Mouse (Mus musculus) liver, embryonic 14.5 days (tissue): ENCODE data around the gene Kbtbd13. TPM values are rescaled to one million over a fixed set of nuclear protein-coding genes. Genes with fewer than 3 reads are reported as not detected.
"Not testable (repeated sequence)": the region's sequence is repeated elsewhere in the genome, so short reads cannot be mapped to it uniquely, and the experiment has no call there.

Experiments
- ATAC-seq: fragments of 200-750 bp; cut with Nextera tagmentation; 2 replicates; pipeline ENCODE4 v1.8.0; 2017; ENCODE audit warnings: moderate number of reproducible peaks, mild to moderate bottlenecking, moderate library complexity; ENCODE audit not compliant: insufficient read depth
- DNase-seq, 3 experiments: peaks; one replicate each; pipeline ENCODE4 v3.0.0-alpha.2; 2012 to 2013; ENCODE audit warnings: low read depth in 3 of 3, low spot score in 3 of 3
- H3K27ac ChIP-seq: fragments of 300-500 bp; sonication (generic); 2 replicates; pipeline ENCODE4 v1.5.1; 2014; ENCODE audit warnings: moderate library complexity, mild to moderate bottlenecking, control low read depth, inconsistent platforms
- H3K27me3 ChIP-seq: fragments of 300-500 bp; sonication (generic); 2 replicates; pipeline ENCODE4 v1.6.1; 2014; ENCODE audit warnings: mild to moderate bottlenecking, low read length, moderate library complexity; ENCODE audit not compliant: control insufficient read depth, insufficient read depth
- H3K36me3 ChIP-seq: fragments of 300-500 bp; sonication (generic); replicated peaks from 2 replicates; pipeline ENCODE4 v1.6.1; 2014; ENCODE audit warnings: low read depth; ENCODE audit not compliant: control insufficient read depth, insufficient read depth
- H3K4me1 ChIP-seq, 2 experiments: fragments of 200-500 bp in 1 of 2; fragments of 300-500 bp in 1 of 2; sonication (generic) in 1 of 2; replicated peaks; 2 replicates each; pipeline ENCODE4 v1.6.1; 2012 to 2014; ENCODE audit warnings: antibody characterized with exemption in 1 of 2, inconsistent platforms in 1 of 2, low read length in 1 of 2; ENCODE audit not compliant: control insufficient read depth in 2 of 2, insufficient read depth in 2 of 2
- H3K4me2 ChIP-seq: fragments of 300-500 bp; sonication (generic); 2 replicates; pipeline ENCODE4 v1.6.1; 2014; ENCODE audit warnings: low read depth, mild to moderate bottlenecking, control low read depth, moderate library complexity
- H3K4me3 ChIP-seq, 2 experiments: fragments of 200-500 bp in 1 of 2; fragments of 300-500 bp in 1 of 2; sonication (generic) in 1 of 2; 2 replicates each; pipeline ENCODE4 v1.5.1; 2012 to 2014; ENCODE audit warnings: low read depth in 2 of 2, low read length in 2 of 2, mild to moderate bottlenecking in 2 of 2, control low read depth in 1 of 2, inconsistent platforms in 1 of 2, moderate library complexity in 1 of 2; ENCODE audit not compliant: insufficient read depth in 1 of 2
- H3K9ac ChIP-seq: fragments of 300-500 bp; sonication (generic); replicated peaks from 2 replicates; pipeline ENCODE4 v1.6.1; 2014; ENCODE audit warnings: mild to moderate bottlenecking, control low read depth, moderate library complexity
- H3K9me3 ChIP-seq: fragments of 300-500 bp; sonication (generic); 2 replicates; pipeline ENCODE4 v1.6.1; 2016; ENCODE audit warnings: low read length, mixed read lengths; ENCODE audit not compliant: control insufficient read depth
- CTCF ChIP-seq: IDR thresholded peaks from 2 replicates; pipeline ENCODE4 v1.5.1; 2016; ENCODE audit warnings: antibody characterized with exemption, low read depth, control low read depth
- EP300 ChIP-seq: IDR thresholded peaks from 2 replicates; pipeline ENCODE4 v1.6.1; 2016; ENCODE audit warnings: antibody characterized with exemption, low read depth
- WGBS: fragments of 180-500 bp; shearing (Covaris S2); extraction: QIAGEN DNeasy Blood & Tissue Kit; methylation state at CpG from one replicate; pipeline ENCODE4 v1.1.7; 2014; ENCODE audit not compliant: insufficient replicate concordance; 5-methylcytosine and 5-hydroxymethylcytosine counted together
- polyA plus RNA-seq, 2 experiments: library from polyadenylated mRNA; depleted of rRNA in 1 of 2; stranded (reverse) in 1 of 2; unstranded in 1 of 2; fragments of >200 nt; fragmentation: Nextera tagmentation in 1 of 2; extraction: Ambion mirVana in 1 of 2; gene quantifications; 2 replicates each; pipeline versions ENCODE4 v1.2.1 to v1.2.3; 2012 to 2014

Kbtbd13 gene
- polyA plus RNA-seq, 2 experiments: 0.04 to 0.08 TPM

DNA sequence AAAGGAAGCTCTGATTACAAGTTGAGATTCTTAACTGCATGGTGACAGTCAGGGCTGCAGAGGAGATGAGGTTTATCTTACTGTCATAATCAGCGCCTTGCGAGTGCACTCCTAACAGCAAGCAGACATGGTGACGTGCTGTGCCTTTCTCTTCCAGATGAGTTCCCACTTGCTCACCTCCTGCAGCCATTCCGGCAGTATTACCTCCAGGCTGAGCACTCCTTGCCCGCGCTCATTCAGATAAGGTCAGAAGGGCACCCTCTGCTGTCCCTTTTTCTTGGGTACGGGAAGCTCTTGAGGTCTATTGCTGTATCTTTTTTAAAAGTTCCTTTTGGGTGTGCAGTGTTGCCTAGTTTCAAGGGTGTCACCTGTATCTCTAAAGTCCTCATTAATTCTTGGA lies 34.9 kb downstream of the Kbtbd13 start:
- DNase-seq (no peak), ATAC-seq (no peak)
- no peak overlapping the region for H3K27ac ChIP-seq
- H3K9ac ChIP-seq: no peak overlapping the region
- no peak overlapping the region for H3K4me3 ChIP-seq
- H3K36me3 ChIP-seq: peaks cover 41% of the 10 kb centered on the region
- H3K4me1 ChIP-seq: peaks cover 4 to 10% of the 10 kb centered on the region in 2 experiments; a peak in 3 of 4 replicates
- no peaks in the 10 kb centered on the region for H3K27me3 ChIP-seq
- H3K4me2 ChIP-seq: no peak overlapping the region
- TF ChIP-seq CTCF: no peak
- no peak for TF ChIP-seq EP300
- WGBS: 80% methylated on average over 7 of the region's 7 CpGs
- H3K9me3 ChIP-seq: no peaks in the 10 kb centered on the region

GRCm38 (mm10) chr9:65353251-65353650 lies 38.2 kb downstream of the Kbtbd13 start:
- Histone ChIP-seq H3K9ac (no peak overlapping the region), H3K4me2 (no peak overlapping the region), H3K27me3 (no peaks in the 10 kb centered on the region), H3K4me1 (peaks cover 2 to 6% of the 10 kb centered on the region in 2 experiments; a peak in 2 of 4 replicates), H3K27ac (no peak overlapping the region), H3K36me3 (peaks cover 17% of the 10 kb centered on the region; the same call in 1 of the 2 replicates), H3K4me3 (no peak overlapping the region), H3K9me3 (no peaks in the 10 kb centered on the region)
- 83% methylated on average over 5 of the region's 5 CpGs for WGBS
- no peak for DNase-seq
- no peak for TF ChIP-seq EP300
- no peak for TF ChIP-seq CTCF
- no peak for ATAC-seq

GRCm38 (mm10) chr9:65347112-65347850 lies 44.2 kb downstream of the Kbtbd13 start:
- H3K4me1 ChIP-seq: peaks cover 9 to 10% of the 10 kb centered on the region in 2 experiments
- TF ChIP-seq EP300 (no peak), CTCF (no peak)
- no peaks in the 10 kb centered on the region for H3K9me3 ChIP-seq
- H3K27me3 ChIP-seq: no peaks in the 10 kb centered on the region
- peak overlapping the region; percentile 84 for H3K9ac ChIP-seq
- H3K4me2 ChIP-seq: peak overlapping the region; percentile 96
- DNase-seq: peak in 1 of 3 experiments; percentile 14
- 18% methylated on average over 8 of the region's 8 CpGs for WGBS
- no peak for ATAC-seq
- peak overlapping the region; percentile 83 for H3K27ac ChIP-seq
- no peaks in the 10 kb centered on the region for H3K36me3 ChIP-seq
- H3K4me3 ChIP-seq: peak overlapping the region; percentile 77 to 81

GRCm38 (mm10) chr9:65346476-65347111 lies 44.9 kb downstream of the Kbtbd13 start:
- peak overlapping the region; percentile 84 for H3K9ac ChIP-seq
- H3K9me3 ChIP-seq: no peaks in the 10 kb centered on the region
- WGBS: under 1% methylated on average over 77 of the region's 77 CpGs

DNA sequence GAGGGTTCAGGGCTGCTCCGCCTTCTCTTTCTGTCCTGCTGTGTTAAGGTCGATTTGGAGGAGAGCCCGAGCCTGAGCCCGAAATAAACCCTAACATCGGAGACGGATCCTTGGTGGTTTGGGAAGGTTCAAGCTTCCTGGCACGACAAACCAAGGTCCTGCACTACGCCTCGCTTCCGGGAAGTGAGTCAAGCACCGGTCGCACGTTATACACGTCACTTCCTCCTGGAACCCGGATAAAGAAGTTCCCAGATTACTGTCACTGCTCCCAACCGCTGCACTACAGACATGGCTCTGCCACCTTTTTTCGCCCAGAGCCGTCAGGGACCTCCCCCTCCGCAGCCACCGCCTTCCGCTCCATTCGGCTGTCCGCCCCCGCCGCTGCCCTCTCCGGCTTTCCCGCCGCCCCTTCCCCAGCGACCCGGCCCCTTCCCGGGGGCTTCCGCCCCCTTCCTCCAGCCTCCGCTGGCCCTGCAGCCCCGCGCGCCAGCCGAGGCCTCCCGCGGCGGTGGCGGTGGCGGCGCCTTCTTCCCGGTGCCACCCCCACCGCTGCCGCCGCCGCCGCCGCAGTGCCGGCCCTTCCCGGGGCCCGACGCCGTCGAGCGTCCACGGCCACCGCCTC lies 45.5 kb downstream of the Kbtbd13 start, which contains the start of gene Pdcd7:
Pdcd7 (plus strand) TSS at position 251 of the 622 bp plus-strand sequence.
- peak within 1 kb of the TSS; percentile 96 for H3K4me2 ChIP-seq
- under 1% methylated on average over 57 of the region's 59 CpGs for WGBS

More at GRCm38 (mm10) chr9:65346476-65347111, 44.9 kb downstream of the Kbtbd13 start:
- ATAC-seq (peak; percentile 86), DNase-seq (peak; percentile 24 to 37 (median 30))
- H3K36me3 ChIP-seq: no peaks in the 10 kb centered on the region
- no peaks in the 10 kb centered on the region for H3K27me3 ChIP-seq
- peaks cover 9 to 10% of the 10 kb centered on the region in 2 experiments for H3K4me1 ChIP-seq
- H3K27ac ChIP-seq: peak overlapping the region; percentile 83
- peak overlapping the region; percentile 77 to 81 for H3K4me3 ChIP-seq
- peak overlapping the region; percentile 96 for H3K4me2 ChIP-seq
- TF ChIP-seq EP300 (no peak), CTCF (no peak)

DNA sequence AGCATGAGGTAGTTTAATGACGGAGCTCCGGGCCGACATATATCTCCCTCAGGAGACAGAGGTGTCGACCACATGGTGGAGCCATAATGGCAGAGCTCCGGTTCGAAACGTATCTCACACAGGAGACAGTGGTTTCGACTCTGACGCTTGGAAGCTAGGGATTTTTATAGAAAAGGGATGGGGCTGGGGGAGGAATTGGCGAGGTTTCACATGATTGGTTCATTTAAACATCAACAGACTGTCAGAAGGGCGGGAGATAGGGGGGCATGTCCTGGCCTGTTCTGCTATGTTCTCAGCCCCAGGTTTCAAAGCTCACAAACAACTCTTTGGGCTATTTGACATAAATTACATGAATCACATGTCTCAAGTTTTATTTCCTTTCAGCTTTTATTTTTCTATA lies 46.0 kb downstream of the Kbtbd13 start:
- ATAC-seq: not testable (repeated sequence)

More for the DNA sequence above, 45.5 kb downstream of the Kbtbd13 start, which contains the start of gene Pdcd7:
- Histone ChIP-seq H3K27ac (peak within 1 kb of the TSS; percentile 83), H3K36me3 (no peaks in the 10 kb centered on the region), H3K4me1 (peaks cover 9 to 10% of the 10 kb centered on the region in 2 experiments), H3K9me3 (no peaks in the 10 kb centered on the region), H3K9ac (peak within 1 kb of the TSS; percentile 84), H3K4me3 (peak within 1 kb of the TSS; percentile 77 to 81), H3K27me3 (no peaks in the 10 kb centered on the region)
- DNase-seq (peak; percentile 92 to 93 (median 93)), ATAC-seq (peak; percentile 92)
- TF ChIP-seq CTCF (no peak), EP300 (no peak)

More for the DNA sequence above, 46.0 kb downstream of the Kbtbd13 start:
- Histone ChIP-seq H3K9ac (peak overlapping the region; percentile 9), H3K27ac (peak overlapping the region; percentile 83), H3K4me1 (peaks cover 9 to 10% of the 10 kb centered on the region in 2 experiments), H3K4me3 (peak overlapping the region; percentile 77 to 81), H3K4me2 (peak overlapping the region; percentile 96)
- not testable (repeated sequence) for H3K36me3 ChIP-seq, H3K9me3 ChIP-seq, DNase-seq, H3K27me3 ChIP-seq
- WGBS: 69% methylated on average over 11 of the region's 11 CpGs
